Mouse (Mus musculus): ENCODE measurements at regions not wholly inside any gene's neighbourhood (a gene's known extent, or its start where the extent isn't known, plus 50 kb on each side); places are given as distances from the start of the nearest gene placed in this dataset.

GRCm38 (mm10) chr1:88590802-88591380, 81.0 kb upstream of the Glrp1 start:
- no peak for TF ChIP-seq CTCF (IDR thresholded peaks at IDR 0.05; ENCODE audit: control insufficient read depth, insufficient read depth, low read length)
- no peak for TF ChIP-seq POLR2A (IDR thresholded peaks at IDR 0.05; ENCODE audit: borderline replicate concordance, control insufficient read depth, low read depth, low read length)
